Mouse (Mus musculus) embryonic facial prominence, embryonic 11.5 days (tissue): Measurements from ENCODE around the gene Cenpa. TPM values are rescaled to one million over a fixed set of nuclear protein-coding genes. Genes with fewer than 3 reads are reported as not detected.
"Not testable (repeated sequence)": the region's sequence is repeated elsewhere in the genome, so short reads cannot be mapped to it uniquely, and the experiment has no call there.

ENCODE experiments used
- ATAC-seq: fragments of 200-750 bp; cut with Nextera tagmentation; replicated peaks from 2 replicates; pipeline ENCODE4 v1.8.0; 2017; ENCODE audit warnings: low read depth; ENCODE audit not compliant: insufficient number of reproducible peaks, low FRiP score, low TSS enrichment
- DNase-seq: peaks from one replicate; pipeline ENCODE4 v3.0.0-alpha.2; 2015; ENCODE audit warnings: low spot score
- H3K27ac ChIP-seq: fragments of 300-500 bp; sonication (generic); replicated peaks from 2 replicates; pipeline ENCODE4 v1.5.1; 2014; ENCODE audit warnings: mild to moderate bottlenecking, low read depth, low read length, control low read depth
- H3K27me3 ChIP-seq: fragments of 300-500 bp; sonication (generic); 2 replicates; pipeline ENCODE4 v1.6.1; 2014; ENCODE audit warnings: mild to moderate bottlenecking, low read length, moderate library complexity, mixed read lengths; ENCODE audit not compliant: control insufficient read depth, insufficient read depth
- H3K36me3 ChIP-seq: fragments of 300-500 bp; sonication (generic); replicated peaks from 2 replicates; pipeline ENCODE4 v1.6.1; 2014; ENCODE audit warnings: low read depth, mild to moderate bottlenecking, low read length, moderate library complexity, mixed read lengths; ENCODE audit not compliant: control insufficient read depth, insufficient read depth
- H3K4me1 ChIP-seq: fragments of 300-500 bp; sonication (generic); 2 replicates; pipeline ENCODE4 v1.6.1; 2014; ENCODE audit warnings: low read length, mixed read lengths; ENCODE audit not compliant: control insufficient read depth, insufficient read depth
- H3K4me2 ChIP-seq: fragments of 300-500 bp; sonication (generic); 2 replicates; pipeline ENCODE4 v1.6.1; 2014; ENCODE audit warnings: low read depth, mild to moderate bottlenecking, control low read depth, low read length, moderate library complexity
- H3K4me3 ChIP-seq: fragments of 300-500 bp; sonication (generic); 2 replicates; pipeline ENCODE4 v1.5.1; 2014; ENCODE audit warnings: low read depth, low read length, control low read depth
- H3K9ac ChIP-seq: fragments of 300-500 bp; sonication (generic); replicated peaks from 2 replicates; pipeline ENCODE4 v1.6.1; 2014; ENCODE audit warnings: mild to moderate bottlenecking, control low read depth, low read length
- H3K9me3 ChIP-seq: fragments of 300-500 bp; sonication (generic); replicated peaks from 2 replicates; pipeline ENCODE4 v1.6.1; 2016; ENCODE audit warnings: mild to moderate bottlenecking, low read length, inconsistent platforms, mixed read lengths; ENCODE audit not compliant: control insufficient read depth
- WGBS: fragments of 180-500 bp; shearing (Covaris S2); extraction: QIAGEN DNeasy Blood & Tissue Kit; methylation state at CpG from one replicate; pipeline ENCODE4 v1.1.7; 2014; 5-methylcytosine and 5-hydroxymethylcytosine counted together
- polyA plus RNA-seq: library from polyadenylated mRNA; unstranded; fragments of >200 nt; fragmentation: Nextera tagmentation; extraction: Ambion mirVana; gene quantifications from 2 replicates; pipeline ENCODE4 v1.2.1, GENCODE M21; 2014

Gene Cenpa
- polyA plus RNA-seq, 1 experiment from 2014 or later, result 450 TPM

DNA sequence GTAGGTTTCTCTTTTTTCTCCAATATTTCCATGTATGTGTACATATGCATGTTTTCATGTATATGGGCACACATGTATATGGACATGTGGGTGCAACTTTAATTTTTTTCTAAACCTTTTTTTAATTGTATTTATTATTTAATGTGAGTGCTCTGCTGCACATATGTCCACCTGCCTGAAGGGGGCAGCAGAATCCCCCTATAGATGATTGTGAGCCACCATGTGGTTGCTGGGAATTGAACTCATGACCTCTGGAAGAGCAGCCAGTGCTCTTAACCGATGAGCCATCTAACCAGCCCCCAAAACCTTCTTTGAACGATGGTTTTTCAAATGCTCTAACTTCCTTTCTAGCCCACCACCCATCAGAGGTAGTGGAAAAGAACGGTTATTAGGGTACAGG, 17.4 kb downstream of the Cenpa start:
- Histone ChIP-seq H3K4me3 (no peak overlapping the region), H3K27me3 (no peaks in the 10 kb centered on the region), H3K27ac (no peak overlapping the region), H3K36me3 (no peaks in the 10 kb centered on the region), H3K9me3 (no peaks in the 10 kb centered on the region), H3K4me2 (no peak overlapping the region), H3K9ac (no peak overlapping the region), H3K4me1 (no peaks in the 10 kb centered on the region)
- DNase-seq (no peak), ATAC-seq (no peak)
- WGBS, result 71% methylated on average over 3 of the region's 3 CpGs

DNA sequence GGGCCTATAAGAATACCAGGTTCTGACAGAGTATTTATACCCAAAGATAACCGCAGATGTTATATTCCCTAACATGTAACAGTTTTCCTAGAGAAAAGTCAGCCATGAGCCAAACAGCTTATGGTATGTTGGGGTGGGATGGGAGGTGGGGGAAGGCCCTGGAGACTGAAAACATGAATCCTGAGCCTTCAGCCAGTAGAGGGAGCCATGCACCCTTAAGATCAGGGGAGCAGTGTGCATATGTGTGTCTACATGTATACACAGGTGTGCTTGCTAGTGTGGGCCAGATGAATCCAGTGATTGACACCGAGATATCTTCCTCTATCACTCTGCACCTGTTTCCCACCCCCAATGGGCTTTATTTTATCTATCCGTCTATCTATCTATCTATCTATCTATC, 20.2 kb downstream of the Cenpa start:
- Histone ChIP-seq H3K9ac (no peak overlapping the region), H3K4me1 (no peaks in the 10 kb centered on the region), H3K27me3 (no peaks in the 10 kb centered on the region), H3K9me3 (no peaks in the 10 kb centered on the region), H3K27ac (no peak overlapping the region), H3K36me3 (no peaks in the 10 kb centered on the region), H3K4me2 (no peak overlapping the region), H3K4me3 (no peak overlapping the region)
- DNase-seq, result peak; percentile 43
- no peak for ATAC-seq
- 76% methylated on average over 3 of the region's 3 CpGs for WGBS

DNA sequence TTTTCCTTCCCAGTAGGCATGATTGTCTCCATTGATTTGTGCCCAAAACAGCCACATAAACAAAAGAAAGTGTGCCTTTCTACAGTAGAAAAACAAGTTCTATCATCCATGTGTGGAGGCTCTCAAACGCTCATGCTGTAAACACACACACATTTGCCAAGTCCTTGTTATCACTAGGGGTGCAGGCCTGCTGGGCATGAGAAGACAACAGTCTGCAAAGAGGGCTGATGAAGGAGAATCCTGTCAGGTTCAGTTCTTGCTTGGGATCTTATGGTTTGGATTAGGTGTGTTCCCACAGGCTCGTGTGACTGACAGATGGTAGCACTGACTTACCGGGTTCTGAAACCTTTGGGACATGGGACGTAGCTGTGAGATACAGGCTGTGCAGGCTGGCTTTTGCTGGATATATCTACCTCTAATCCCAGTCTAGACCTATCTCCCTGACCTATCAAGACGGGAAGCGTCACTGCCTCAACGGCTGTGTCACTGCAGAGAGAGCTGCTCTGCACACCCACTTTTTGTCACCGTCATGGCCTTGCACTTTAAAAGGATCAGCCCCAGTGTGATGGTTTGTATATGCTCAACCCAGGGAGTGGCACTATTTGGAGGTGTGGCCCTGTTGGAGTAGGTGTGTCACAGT, 33.9 kb downstream of the Cenpa start:
- H3K27ac ChIP-seq, result no peak overlapping the region
- DNase-seq (no peak), ATAC-seq (no peak)
- no peak overlapping the region for H3K9ac ChIP-seq
- no peaks in the 10 kb centered on the region for H3K4me1 ChIP-seq
- no peaks in the 10 kb centered on the region for H3K27me3 ChIP-seq
- H3K9me3 ChIP-seq, result no peaks in the 10 kb centered on the region
- no peaks in the 10 kb centered on the region for H3K36me3 ChIP-seq
- H3K4me3 ChIP-seq, result no peak overlapping the region
- 78% methylated on average over 8 of the region's 8 CpGs for WGBS
- no peak overlapping the region for H3K4me2 ChIP-seq

DNA sequence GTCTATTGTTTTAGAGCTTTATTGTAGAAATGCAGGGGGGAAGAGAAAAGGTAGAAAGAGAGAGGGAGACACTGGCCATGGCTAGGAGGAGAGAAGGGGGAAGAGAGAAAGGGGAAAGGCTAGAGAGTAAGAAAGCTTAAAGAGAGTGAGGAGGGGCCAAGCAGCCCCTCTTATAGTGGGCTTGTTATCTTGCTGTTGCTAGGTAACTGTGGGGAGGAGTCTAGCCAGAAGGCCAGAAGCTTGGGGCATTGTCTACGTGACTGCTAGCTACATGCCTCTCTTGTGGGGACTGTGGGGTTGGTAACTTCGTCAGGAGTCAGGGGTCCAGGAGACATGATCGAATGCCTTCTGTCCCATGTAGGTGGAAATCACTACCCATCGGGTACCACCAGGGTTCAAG, 34.8 kb downstream of the Cenpa start:
- not testable (repeated sequence) for H3K36me3 ChIP-seq, H3K4me1 ChIP-seq, H3K9me3 ChIP-seq, DNase-seq, H3K27ac ChIP-seq, H3K4me3 ChIP-seq, H3K9ac ChIP-seq, ATAC-seq, H3K4me2 ChIP-seq, H3K27me3 ChIP-seq
- WGBS, result 32% methylated on average over 4 of the region's 4 CpGs

DNA sequence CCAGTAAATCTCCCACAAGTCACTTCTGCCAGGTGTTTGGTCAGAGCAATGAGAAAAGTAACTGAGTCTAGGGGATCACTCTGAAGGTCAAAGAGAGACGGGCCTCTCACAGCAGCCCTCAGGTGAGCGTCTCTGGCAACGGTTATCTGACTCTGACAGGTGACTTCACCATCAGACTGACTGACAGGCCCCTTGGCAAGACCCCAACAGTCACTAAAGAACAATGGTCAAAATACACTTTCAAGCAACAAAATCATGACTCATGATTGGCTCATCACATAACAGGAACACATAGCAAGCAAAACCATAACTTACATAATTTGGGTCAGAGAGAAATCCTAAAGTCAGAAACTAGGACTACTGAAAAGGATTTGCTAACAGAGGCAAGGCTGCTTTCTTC, 35.3 kb downstream of the Cenpa start:
- H3K4me3 ChIP-seq, result no peak overlapping the region
- no peak overlapping the region for H3K4me2 ChIP-seq
- H3K4me1 ChIP-seq, result no peaks in the 10 kb centered on the region
- no peaks in the 10 kb centered on the region; the same call in 1 of the 2 replicates for H3K27me3 ChIP-seq
- 87% methylated on average over 3 of the region's 3 CpGs for WGBS
- ATAC-seq (no peak), DNase-seq (no peak)
- no peaks in the 10 kb centered on the region for H3K9me3 ChIP-seq
- no peak overlapping the region for H3K9ac ChIP-seq
- H3K27ac ChIP-seq, result no peak overlapping the region
- no peaks in the 10 kb centered on the region for H3K36me3 ChIP-seq

DNA sequence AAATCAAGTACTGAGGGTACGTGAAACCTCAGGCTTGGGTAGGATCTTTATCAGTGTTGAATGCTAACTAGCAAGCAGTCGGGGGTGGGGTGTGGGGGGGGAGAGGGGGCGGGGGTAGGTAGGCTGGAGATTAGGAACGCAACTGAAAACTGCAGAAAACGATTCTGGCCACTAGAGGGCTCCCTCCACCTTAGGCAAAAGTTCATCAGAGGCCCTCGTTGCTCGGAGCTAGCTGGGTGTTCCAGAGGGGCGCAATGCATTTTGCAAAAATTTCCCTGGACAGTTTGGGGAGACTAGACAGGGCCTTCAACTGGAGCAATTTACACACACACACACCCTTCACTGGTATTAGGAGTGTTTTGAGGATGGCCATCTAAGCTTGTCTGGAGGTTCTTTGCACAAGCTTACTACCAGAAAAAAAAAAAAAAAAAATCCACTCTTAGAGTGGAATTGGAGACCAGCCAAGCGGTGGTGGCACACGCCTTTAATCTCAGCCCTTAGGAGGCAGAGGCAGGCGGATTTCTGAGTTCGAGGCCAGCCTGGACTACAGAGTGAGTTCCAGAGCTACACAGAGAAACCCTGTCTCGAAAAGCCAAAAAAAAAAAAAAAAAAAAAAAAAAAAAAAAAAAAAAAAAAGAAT, 43.3 kb downstream of the Cenpa start:
- Histone ChIP-seq H3K27me3 (peaks cover 26% of the 10 kb centered on the region), H3K9me3 (no peaks in the 10 kb centered on the region), H3K27ac (no peak overlapping the region), H3K4me2 (no peak overlapping the region), H3K36me3 (no peaks in the 10 kb centered on the region), H3K4me1 (no peaks in the 10 kb centered on the region), H3K4me3 (no peak overlapping the region), H3K9ac (no peak overlapping the region)
- DNase-seq (peak; percentile 95), ATAC-seq (no peak)
- WGBS, result 12% methylated on average over 13 of the region's 13 CpGs

DNA sequence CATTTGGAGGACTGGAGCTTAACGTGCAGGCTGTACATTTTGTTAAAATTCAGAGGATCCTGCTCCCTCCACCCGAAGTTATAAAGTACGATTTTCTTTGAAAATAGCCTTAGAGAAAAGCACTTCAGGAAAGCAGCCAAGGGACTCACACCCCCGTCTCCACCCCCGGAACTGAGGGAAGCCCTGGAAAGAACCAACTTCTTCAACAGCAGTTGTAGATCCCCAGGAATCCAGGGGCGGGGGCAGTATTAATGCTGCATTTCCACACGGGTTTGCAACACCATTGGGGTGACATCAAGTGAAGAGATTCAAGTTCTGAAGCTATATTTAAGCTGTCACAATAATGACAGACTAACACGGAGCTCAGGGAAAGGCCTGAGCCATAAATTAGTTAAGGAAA, 43.9 kb downstream of the Cenpa start:
- WGBS, result 31% methylated on average over 8 of the region's 8 CpGs
- DNase-seq (no peak), ATAC-seq (no peak)
- no peak overlapping the region for H3K27ac ChIP-seq
- no peak overlapping the region for H3K4me3 ChIP-seq
- H3K4me1 ChIP-seq, result no peaks in the 10 kb centered on the region
- H3K36me3 ChIP-seq, result no peaks in the 10 kb centered on the region
- no peaks in the 10 kb centered on the region for H3K9me3 ChIP-seq
- H3K9ac ChIP-seq, result no peak overlapping the region
- peaks cover 26% of the 10 kb centered on the region for H3K27me3 ChIP-seq
- no peak overlapping the region for H3K4me2 ChIP-seq

DNA sequence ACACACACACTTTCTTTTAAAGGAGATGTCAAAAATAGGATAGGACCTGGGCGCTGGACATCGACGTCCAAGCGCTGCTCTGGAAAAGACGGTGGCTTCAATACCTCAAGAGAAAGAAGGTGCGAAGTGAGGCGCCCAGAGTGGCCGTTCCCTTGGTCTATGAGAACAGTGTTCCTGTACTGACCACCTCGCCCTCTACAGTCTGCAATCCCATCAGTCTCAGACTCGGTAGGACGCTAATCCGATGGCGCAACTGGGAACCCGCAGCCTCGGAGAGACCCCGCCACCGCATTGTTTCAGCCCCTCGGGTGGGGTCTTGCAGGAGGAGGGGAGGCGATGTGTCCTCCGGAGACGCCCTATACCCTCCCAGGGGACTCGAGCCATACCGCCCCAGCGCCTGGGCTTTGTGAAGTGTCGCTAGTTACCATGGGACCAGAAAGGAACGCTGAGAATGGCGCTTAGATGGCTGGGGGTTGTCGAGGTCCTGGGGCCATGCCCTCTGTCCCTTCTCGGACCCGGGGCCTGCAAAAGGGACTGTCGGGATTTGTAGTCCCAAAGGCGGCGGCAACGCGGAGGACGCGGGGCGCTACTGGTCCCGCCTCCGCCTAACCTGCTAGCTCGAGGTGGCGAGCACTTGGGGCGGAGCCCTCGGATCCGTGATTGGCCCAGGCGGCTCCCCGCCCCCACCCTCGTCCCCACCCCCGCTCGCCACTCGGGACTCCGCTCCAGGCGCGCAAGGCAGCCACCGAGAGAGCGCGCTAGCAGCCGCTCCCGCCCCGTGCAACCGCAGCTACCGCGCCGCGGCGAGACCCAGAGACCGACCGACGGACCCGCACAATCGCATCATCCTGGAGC, 44.8 kb downstream of the Cenpa start, which contains the start of gene Dpysl5:
Gene Dpysl5, plus strand, starts transcription at position 418 of the 855 bp plus-strand sequence.
- Histone ChIP-seq H3K4me1 (no peaks in the 10 kb centered on the region), H3K4me3 (peak within 1 kb of the TSS; percentile 51), H3K9me3 (no peaks in the 10 kb centered on the region), H3K27ac (no peak within 1 kb of the TSS), H3K36me3 (no peaks in the 10 kb centered on the region), H3K27me3 (peaks cover 26% of the 10 kb centered on the region), H3K4me2 (peak within 1 kb of the TSS; percentile 82), H3K9ac (peak within 1 kb of the TSS; percentile 60)
- under 1% methylated on average over 64 of the region's 71 CpGs for WGBS
- peak; percentile 87 for DNase-seq
- peak; percentile 77 for ATAC-seq
